Mouse (Mus musculus): ENCODE data around the gene Slc9a3r2.

The Slc9a3r2 gene

DNA sequence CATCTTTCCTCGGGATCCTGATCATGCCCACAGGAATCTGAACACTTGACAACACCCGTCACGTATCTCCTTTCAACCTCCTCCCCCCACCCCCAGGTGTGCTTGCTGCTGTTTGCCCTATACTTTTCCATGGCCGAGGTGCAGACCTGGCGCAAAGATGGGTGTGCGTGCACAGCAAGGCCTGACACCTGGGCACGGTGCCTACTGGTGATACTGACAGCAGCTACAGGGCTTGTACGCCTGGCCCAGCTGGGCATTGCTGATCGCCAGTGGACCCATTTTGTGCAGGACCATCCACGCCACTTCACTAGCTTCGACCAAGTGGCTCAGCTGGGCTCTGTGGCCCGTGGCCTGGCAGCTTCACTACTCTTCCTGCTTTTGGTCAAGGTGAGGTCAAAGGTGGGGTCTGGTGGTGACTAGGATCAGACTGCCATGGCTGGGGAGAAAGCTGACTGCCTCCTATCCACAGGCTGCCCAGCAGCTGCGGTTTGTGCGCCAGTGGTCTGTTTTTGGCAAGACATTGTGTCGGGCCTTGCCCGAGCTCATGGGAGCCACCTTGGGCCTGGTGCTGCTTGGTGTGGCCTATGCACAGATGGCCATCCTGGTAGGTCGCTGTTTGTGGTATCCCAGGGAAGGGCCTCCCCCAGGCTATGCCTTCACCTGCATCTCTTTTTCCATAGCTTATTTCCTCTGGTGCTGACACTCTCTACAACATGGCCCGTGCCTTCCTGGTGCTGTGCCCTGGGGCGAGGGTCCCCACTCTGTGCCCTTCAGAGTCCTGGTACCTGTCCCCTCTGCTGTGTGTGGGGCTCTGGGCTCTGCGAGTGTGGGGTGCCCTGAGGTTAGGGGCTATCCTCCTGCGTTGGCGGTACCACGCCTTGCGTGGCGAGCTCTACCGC lies 55.9 kb downstream of the Slc9a3r2 start:
- DNase-seq (ENCODE audit: low spot score) = no peak

DNA sequence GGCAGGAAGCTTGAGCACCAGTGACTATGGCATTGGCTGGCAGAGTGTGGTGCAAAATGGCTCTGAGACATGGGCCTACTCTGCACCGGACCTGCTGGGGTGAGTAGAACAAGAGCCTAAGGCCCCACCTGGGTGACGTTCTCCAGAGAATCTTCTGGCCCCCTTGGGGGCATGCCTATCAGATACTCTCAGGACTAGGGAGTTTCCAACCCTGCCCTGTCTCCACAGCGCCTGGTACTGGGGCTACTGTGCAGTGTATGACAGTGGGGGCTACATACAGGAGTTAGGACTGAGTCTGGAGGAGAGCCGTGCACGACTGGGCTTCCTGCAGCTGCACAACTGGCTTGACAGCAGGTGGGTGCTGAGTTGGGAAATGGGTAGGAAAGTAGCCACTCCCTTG lies 56.9 kb downstream of the Slc9a3r2 start:
- DNase-seq (ENCODE audit: low spot score) = no peak

DNA sequence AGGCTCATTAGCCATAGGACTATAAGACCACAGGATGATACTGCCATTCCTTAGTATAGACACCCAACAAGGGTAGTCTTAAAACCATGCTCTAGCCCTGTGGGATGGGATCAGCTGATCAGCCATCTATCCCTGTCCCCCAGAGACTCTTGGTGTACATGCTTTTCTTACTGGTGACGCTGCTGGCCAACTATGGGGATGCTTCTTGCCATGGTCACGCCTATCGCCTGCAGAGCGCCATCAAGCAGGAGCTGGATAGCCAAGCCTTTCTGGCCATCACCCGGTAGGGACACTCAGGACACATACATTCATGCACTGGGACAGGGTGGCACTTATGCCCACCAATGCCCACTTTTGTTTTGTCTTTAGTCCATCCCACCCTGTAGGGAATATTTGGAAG lies 58.4 kb downstream of the Slc9a3r2 start:
- no peak for DNase-seq (ENCODE audit: low spot score)

DNA sequence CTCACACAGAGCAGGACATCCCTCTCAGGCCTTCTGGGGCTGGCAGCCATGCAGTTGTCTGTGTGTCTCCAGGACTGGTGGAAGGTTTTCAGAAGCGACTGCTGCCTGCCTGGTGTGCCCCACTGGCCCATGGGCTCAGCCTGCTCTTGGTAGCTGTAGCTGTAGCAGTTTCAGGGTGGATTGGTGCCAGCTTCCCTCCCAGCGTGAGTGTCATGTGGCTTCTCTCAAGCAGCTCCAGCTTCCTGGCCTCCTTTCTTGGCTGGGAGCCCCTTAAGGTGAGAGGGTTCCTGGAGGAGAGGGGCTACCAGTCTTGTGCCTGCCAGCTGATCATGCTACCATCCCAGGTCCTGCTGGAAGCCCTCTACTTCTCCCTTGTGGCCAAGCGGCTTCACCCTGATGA lies 59.2 kb downstream of the Slc9a3r2 start:
- DNase-seq (ENCODE audit: low spot score) = no peak

Data from spleen, adult 12 weeks (tissue).